Mouse (Mus musculus): ENCODE measurements around the gene Pdcd10.

The Pdcd10 gene

GRCm38 (mm10) chr3:75468154-75468553 lies 88.5 kb downstream of the Pdcd10 start:
- no peak for DNase-seq (ENCODE audit: low read depth)

Data from NIH3T3 (cell line).